Mouse (Mus musculus) megakaryocyte-erythroid progenitor cell, adult 5-6 weeks (primary cell): Measurements from ENCODE around the gene Olfr1351. TPM values are rescaled to one million over a fixed set of nuclear protein-coding genes. Genes with fewer than 3 reads are reported as not detected.
"Not testable (repeated sequence)": the region's sequence is repeated elsewhere in the genome, so short reads cannot be mapped to it uniquely, and the experiment has no call there.

ENCODE experiments used
- ATAC-seq: replicated peaks from 2 replicates; pipeline ENCODE4 v1.8.0; 2016; ENCODE audit warnings: mild to moderate bottlenecking, inconsistent platforms; ENCODE audit not compliant: severe bottlenecking, poor library complexity, low FRiP score, low TSS enrichment
- total RNA-seq, 2 experiments: library from RNA; stranded (forward) in 1 of 2; stranded (reverse) in 1 of 2; fragments of 200-1000, 215-1000 nt in 1 of 2; fragments of >200 nt in 1 of 2; fragmentation: Nextera tagmentation in 1 of 2; gene quantifications; 2 replicates each; pipeline ENCODE4 v1.2.3; 2014 to 2017

Olfr1351 gene
- total RNA-seq (2014; fragmentation: Nextera tagmentation) (not detected in 2 replicates), total RNA-seq (2017) (not detected in 2 replicates)

- ATAC-seq, result no peak
These were observed at the start of gene Olfr1351 for GRCm38 (mm10) chr10:79012172-79012571. TSS of gene Olfr1351 (plus strand) at chr10:79012472.

DNA sequence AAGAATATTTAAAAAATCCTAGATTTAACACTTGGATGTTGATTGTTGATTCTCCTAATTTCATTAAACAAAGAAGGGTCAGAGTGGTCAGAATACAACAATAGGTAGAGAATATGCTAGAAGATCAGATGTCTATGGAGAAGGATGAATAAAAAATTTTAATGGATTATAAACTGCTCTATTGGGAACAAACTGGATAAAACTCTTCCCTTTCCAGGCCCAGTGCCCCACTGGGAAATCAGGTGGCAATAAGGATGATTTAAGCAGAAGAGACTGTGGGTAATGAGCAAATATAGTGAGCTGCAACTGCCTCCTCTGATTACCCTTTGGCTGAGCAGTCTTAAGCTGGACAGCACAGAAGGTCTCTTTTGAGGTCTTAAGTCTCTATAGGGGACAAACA lies 49.3 kb upstream of the Olfr1351 start, which contains the start of gene Olfr1353:
Gene Olfr1353, plus strand, starts transcription at position 301 of the 400 bp plus-strand sequence.
- ATAC-seq, result not testable (repeated sequence)

DNA sequence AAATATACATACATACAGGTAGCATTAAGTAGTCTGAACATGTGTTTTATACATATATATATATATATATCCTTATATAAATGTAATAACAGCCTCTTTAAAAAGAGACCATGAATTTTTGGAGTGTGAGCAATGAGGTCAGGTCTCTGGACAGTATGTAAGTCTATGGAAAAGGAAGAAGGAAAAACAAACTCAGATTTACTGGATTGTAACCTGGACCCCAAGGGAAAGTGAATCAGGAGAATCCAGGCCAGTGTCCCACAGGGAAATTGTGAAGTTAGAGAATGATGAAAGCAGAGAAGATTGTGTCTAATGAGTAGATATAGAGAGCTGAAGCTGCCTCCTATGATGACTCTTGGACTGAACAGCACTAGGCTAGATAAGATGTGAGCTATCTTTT lies 31.5 kb upstream of the Olfr1351 start, which contains the start of gene Olfr1352:
Gene Olfr1352, plus strand, starts transcription at position 301 of the 400 bp plus-strand sequence.
- no peak for ATAC-seq

- ATAC-seq, result no peak
These were observed 16.2 kb downstream of the Olfr1351 start, which contains the start of gene Olfr57 for GRCm38 (mm10) chr10:79028441-79028840. TSS of gene Olfr57 (plus strand) at chr10:79028741.

- ATAC-seq, result not testable (repeated sequence)
These were observed 30.2 kb downstream of the Olfr1351 start for GRCm38 (mm10) chr10:79042457-79042856.

GRCm38 (mm10) chr10:79057370-79057769 lies 45.1 kb downstream of the Olfr1351 start:
- not testable (repeated sequence) for ATAC-seq

Other genes starting within 250 kb of the Olfr1351 start
- not detected in 2 replicates for gene Slc1a6, start 232.0 kb upstream of the Olfr1351 start, total RNA-seq (2014; fragmentation: Nextera tagmentation)
- not detected in 2 replicates for gene Slc1a6, start 232.0 kb upstream of the Olfr1351 start, total RNA-seq (2017)
- not detected in 2 replicates for gene Olfr1356, start 160.3 kb upstream of the Olfr1351 start, total RNA-seq (2014; fragmentation: Nextera tagmentation)
- not detected in 2 replicates for gene Olfr1356, start 160.3 kb upstream of the Olfr1351 start, total RNA-seq (2017)
- gene Olfr1355, start 136.9 kb upstream of the Olfr1351 start, total RNA-seq (2014; fragmentation: Nextera tagmentation), result not detected in 2 replicates
- not detected in 2 replicates for gene Olfr1355, start 136.9 kb upstream of the Olfr1351 start, total RNA-seq (2017)
- not detected in 2 replicates for gene Olfr1354, start 99.3 kb upstream of the Olfr1351 start, total RNA-seq (2014; fragmentation: Nextera tagmentation)
- gene Olfr1354, start 99.3 kb upstream of the Olfr1351 start, total RNA-seq (2017), result not detected in 2 replicates
- not detected in 2 replicates for gene Olfr8, start 61.8 kb upstream of the Olfr1351 start, total RNA-seq (2014; fragmentation: Nextera tagmentation)
- not detected in 2 replicates for gene Olfr8, start 61.8 kb upstream of the Olfr1351 start, total RNA-seq (2017)
- gene Olfr1353, start 49.2 kb upstream of the Olfr1351 start, total RNA-seq (2014; fragmentation: Nextera tagmentation), result not detected in 2 replicates
- gene Olfr1353, start 49.2 kb upstream of the Olfr1351 start, total RNA-seq (2017), result not detected in 2 replicates
- not detected in 2 replicates for gene Olfr1352, start 31.4 kb upstream of the Olfr1351 start, total RNA-seq (2014; fragmentation: Nextera tagmentation)
- not detected in 2 replicates for gene Olfr1352, start 31.4 kb upstream of the Olfr1351 start, total RNA-seq (2017)
- gene Olfr57, start 16.3 kb downstream of the Olfr1351 start, total RNA-seq (2014; fragmentation: Nextera tagmentation), result not detected in 2 replicates
- not detected in 2 replicates for gene Olfr57, start 16.3 kb downstream of the Olfr1351 start, total RNA-seq (2017)
- gene 2610008E11Rik, start 85.1 kb downstream of the Olfr1351 start, total RNA-seq (2014; fragmentation: Nextera tagmentation), result 9.5 and 10.5 TPM in 2 replicates
- 8.5 and 18.0 TPM in 2 replicates for gene 2610008E11Rik, start 85.1 kb downstream of the Olfr1351 start, total RNA-seq (2017)
- gene Vmn2r80, start 136.3 kb downstream of the Olfr1351 start, total RNA-seq (2014; fragmentation: Nextera tagmentation), result not detected in 2 replicates
- gene Vmn2r80, start 136.3 kb downstream of the Olfr1351 start, total RNA-seq (2017), result not detected in 2 replicates
- not detected in 2 replicates for gene Vmn2r81, start 235.2 kb downstream of the Olfr1351 start, total RNA-seq (2014; fragmentation: Nextera tagmentation)
- not detected in 2 replicates for gene Vmn2r81, start 235.2 kb downstream of the Olfr1351 start, total RNA-seq (2017)